Mouse (Mus musculus): ENCODE measurements around the gene Ehmt1.

DNA sequence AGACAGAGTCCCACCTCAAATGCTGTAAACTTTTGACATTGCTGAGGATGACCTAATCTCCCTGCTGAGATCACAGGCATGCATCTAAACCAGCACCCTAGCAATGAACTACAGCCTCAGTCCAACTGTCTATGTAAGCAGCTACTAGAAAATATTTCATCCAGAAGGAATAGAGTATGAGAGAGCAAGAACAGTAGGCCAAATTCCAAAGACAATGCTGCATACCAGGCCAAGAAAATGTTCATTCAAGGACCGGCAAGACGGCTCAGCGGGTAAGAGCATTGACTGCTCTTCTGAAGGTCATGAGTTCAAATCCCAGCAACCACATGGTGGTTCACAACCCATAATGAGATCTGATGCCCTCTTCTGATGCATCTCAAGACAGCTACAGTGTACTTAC is 4.7 kb downstream of the Ehmt1 start:
- TF ChIP-seq CTCF (IDR thresholded peaks at IDR 0.05; ENCODE audit: insufficient read depth, low read length) (no peak), POLR2A (IDR thresholded peaks at IDR 0.05; ENCODE audit: borderline replicate concordance, extremely low read depth, low read depth, low read length) (no peak)

All from lung, adult 2 months (tissue).